Mouse (Mus musculus) neural tube, embryonic 15.5 days (tissue): ENCODE data around the gene Nectin1. TPM values are rescaled to one million over a fixed set of nuclear protein-coding genes. Genes with fewer than 3 reads are reported as not detected.

Experiments
- ATAC-seq: fragments of 200-750 bp; cut with Nextera tagmentation; 2 replicates; pipeline ENCODE4 v1.8.0; 2017; ENCODE audit warnings: mild to moderate bottlenecking, moderate TSS enrichment, moderate library complexity; ENCODE audit not compliant: low FRiP score
- H3K27ac ChIP-seq: fragments of 300-500 bp; sonication (generic); replicated peaks from 2 replicates; pipeline ENCODE4 v1.5.1; 2015; ENCODE audit warnings: mild to moderate bottlenecking, inconsistent platforms
- H3K27me3 ChIP-seq: fragments of 300-500 bp; sonication (generic); replicated peaks from 2 replicates; pipeline ENCODE4 v1.6.1; 2015; ENCODE audit warnings: inconsistent platforms
- H3K36me3 ChIP-seq: fragments of 300-500 bp; sonication (generic); 2 replicates; pipeline ENCODE4 v1.6.1; 2015; ENCODE audit warnings: inconsistent platforms
- H3K4me1 ChIP-seq: fragments of 300-500 bp; sonication (generic); 2 replicates; pipeline ENCODE4 v1.6.1; 2015; ENCODE audit warnings: inconsistent platforms
- H3K4me2 ChIP-seq: fragments of 300-500 bp; sonication (generic); 2 replicates; pipeline ENCODE4 v1.6.1; 2015; ENCODE audit warnings: inconsistent platforms, mild to moderate bottlenecking, moderate library complexity
- H3K4me3 ChIP-seq: fragments of 300-500 bp; sonication (generic); replicated peaks from 2 replicates; pipeline ENCODE4 v1.5.1; 2015; ENCODE audit warnings: mild to moderate bottlenecking, inconsistent platforms
- H3K9ac ChIP-seq: fragments of 300-500 bp; sonication (generic); replicated peaks from 2 replicates; pipeline ENCODE4 v1.6.1; 2015; ENCODE audit warnings: mild to moderate bottlenecking, inconsistent platforms
- H3K9me3 ChIP-seq: fragments of 300-500 bp; sonication (generic); replicated peaks from 2 replicates; pipeline ENCODE4 v1.6.1; 2016; ENCODE audit warnings: inconsistent platforms
- WGBS: fragments of 180-500 bp; shearing (Covaris S2); methylation state at CpG from one replicate; pipeline ENCODE4 v1.1.7; 2015; ENCODE audit warnings: mixed read lengths; 5-methylcytosine and 5-hydroxymethylcytosine counted together
- polyA plus RNA-seq: library from polyadenylated mRNA; unstranded; fragments of >200 nt; fragmentation: Nextera tagmentation; extraction: Ambion mirVana; gene quantifications from 2 replicates; pipeline ENCODE4 v1.2.1, GENCODE M21; 2015

The Nectin1 gene
- polyA plus RNA-seq, 1 experiment from 2014 or later = 14.9 TPM

DNA sequence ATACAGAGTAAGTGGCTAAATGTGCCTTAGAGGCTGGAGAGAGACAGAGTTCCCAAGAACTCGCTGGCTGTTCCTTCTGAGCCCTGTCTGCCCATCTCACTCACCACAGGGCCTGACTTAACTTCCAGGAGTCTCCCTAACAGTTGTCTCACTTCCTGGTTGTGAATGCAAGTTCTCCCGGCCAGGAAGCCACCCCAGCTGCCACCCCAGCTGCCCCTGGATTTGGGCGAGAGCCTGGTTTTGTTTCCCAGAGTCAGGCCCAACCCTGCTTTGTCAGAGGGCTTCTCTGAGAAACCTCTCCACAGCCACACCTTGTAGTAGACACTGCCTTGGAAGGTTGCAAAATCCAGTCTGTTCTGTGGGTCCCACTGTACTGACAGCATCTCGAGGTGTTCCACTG lies 26.2 kb downstream of the Nectin1 start:
- no peak overlapping the region for H3K4me3 ChIP-seq
- no peak for ATAC-seq
- WGBS = 77% methylated on average over 4 of the region's 4 CpGs
- H3K36me3 ChIP-seq = no peaks in the 10 kb centered on the region
- H3K9ac ChIP-seq = no peak overlapping the region
- H3K4me1 ChIP-seq = peaks cover 40% of the 10 kb centered on the region
- no peaks in the 10 kb centered on the region for H3K9me3 ChIP-seq
- no peak overlapping the region for H3K4me2 ChIP-seq
- no peaks in the 10 kb centered on the region for H3K27me3 ChIP-seq
- H3K27ac ChIP-seq = no peak overlapping the region

DNA sequence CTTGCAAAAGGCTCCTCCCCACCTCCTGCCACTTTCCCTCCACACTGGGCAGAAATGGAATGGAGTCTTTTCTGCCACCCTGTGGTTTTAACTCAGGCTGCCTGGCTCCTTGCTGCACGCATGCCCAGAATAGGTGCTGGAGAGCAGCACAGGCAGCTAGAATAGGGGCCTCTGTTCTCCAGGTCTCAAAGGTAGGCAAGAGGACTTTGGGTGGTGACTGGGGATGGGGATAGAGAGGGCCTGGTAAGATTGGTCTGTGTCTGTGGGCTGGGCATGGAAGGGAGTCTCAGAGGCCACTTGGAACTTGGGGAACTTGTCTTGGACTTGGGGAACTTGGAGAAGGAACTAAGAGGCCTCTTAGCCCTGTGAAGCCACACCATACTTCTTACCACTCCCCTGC lies 27.3 kb downstream of the Nectin1 start:
- Histone ChIP-seq H3K27me3 (no peaks in the 10 kb centered on the region), H3K4me1 (peaks cover 36% of the 10 kb centered on the region), H3K27ac (no peak overlapping the region), H3K4me3 (no peak overlapping the region), H3K4me2 (no peak overlapping the region), H3K9ac (no peak overlapping the region), H3K36me3 (no peaks in the 10 kb centered on the region), H3K9me3 (no peaks in the 10 kb centered on the region)
- no peak for ATAC-seq
- 91% methylated on average over 1 of the region's 1 CpGs for WGBS

DNA sequence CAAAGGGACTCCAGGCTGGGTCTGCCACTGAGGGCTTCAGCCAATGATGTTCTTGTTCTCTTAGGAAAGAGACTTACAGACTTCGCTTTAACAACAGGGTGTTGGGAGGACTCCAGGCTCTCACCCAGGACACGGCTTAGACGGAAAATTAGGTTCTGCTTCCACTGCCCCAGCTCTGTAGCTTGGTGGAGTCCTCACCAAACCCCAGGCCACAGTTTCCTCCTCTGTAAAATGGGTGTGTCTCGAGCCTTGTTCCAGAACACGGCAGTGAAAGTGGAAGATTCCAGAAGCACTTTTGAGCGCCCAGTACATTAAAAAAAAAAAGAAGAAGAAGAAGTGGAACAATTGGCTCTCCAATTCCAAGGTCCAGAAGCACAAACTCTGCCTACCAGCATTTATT lies 28.7 kb downstream of the Nectin1 start:
- H3K9ac ChIP-seq = no peak overlapping the region
- no peaks in the 10 kb centered on the region for H3K36me3 ChIP-seq
- H3K27ac ChIP-seq = no peak overlapping the region
- H3K4me1 ChIP-seq = peaks cover 40% of the 10 kb centered on the region
- H3K4me2 ChIP-seq = no peak overlapping the region
- no peaks in the 10 kb centered on the region for H3K9me3 ChIP-seq
- ATAC-seq = no peak
- no peak overlapping the region for H3K4me3 ChIP-seq
- WGBS = 90% methylated on average over 6 of the region's 6 CpGs
- no peaks in the 10 kb centered on the region for H3K27me3 ChIP-seq

DNA sequence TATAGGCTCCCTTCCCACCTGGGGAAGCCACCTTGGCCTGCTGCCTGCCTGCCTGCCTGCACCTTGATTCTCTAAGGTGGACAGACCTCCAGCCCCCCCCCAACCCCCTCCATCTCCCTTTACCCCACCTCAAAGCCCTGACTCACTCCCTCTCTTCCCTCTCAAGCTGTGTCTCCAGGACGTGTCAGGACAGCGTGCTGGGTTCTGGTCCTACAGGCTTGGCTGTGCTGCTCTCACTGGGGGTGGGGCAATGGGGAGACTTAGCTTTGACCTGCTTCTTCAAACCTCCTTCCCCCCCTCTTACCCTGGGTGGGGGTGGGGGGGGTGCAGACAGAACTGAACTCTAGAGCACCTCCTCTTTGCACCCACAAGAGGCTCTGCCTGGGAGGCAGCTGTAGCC lies 29.7 kb downstream of the Nectin1 start:
- peaks cover 40% of the 10 kb centered on the region for H3K4me1 ChIP-seq
- ATAC-seq = no peak
- no peaks in the 10 kb centered on the region for H3K27me3 ChIP-seq
- H3K4me2 ChIP-seq = no peak overlapping the region
- 81% methylated on average over 2 of the region's 2 CpGs for WGBS
- H3K36me3 ChIP-seq = no peaks in the 10 kb centered on the region
- no peaks in the 10 kb centered on the region for H3K9me3 ChIP-seq
- no peak overlapping the region for H3K4me3 ChIP-seq
- no peak overlapping the region for H3K9ac ChIP-seq
- H3K27ac ChIP-seq = no peak overlapping the region

DNA sequence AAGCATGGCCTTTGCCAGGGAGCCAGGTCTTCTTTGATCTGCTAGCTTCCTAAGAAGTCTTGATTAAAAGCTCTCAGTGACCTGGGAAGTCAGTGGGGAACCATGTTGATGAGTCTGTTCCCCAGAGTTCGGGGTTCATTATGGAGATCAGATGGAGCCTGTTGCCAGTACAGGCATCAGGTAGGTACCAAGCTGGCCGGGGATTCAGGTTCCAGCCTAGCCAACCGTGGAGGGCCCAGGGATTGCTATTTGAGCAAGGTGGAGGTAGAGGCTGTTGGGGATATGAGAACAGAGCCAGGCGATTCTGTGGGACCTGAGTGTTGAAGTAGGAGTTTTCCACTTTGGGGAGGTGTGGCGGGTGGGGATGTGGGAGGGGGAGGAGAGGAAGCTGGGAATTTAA lies 30.6 kb downstream of the Nectin1 start:
- WGBS = 81% methylated on average over 5 of the region's 5 CpGs

DNA sequence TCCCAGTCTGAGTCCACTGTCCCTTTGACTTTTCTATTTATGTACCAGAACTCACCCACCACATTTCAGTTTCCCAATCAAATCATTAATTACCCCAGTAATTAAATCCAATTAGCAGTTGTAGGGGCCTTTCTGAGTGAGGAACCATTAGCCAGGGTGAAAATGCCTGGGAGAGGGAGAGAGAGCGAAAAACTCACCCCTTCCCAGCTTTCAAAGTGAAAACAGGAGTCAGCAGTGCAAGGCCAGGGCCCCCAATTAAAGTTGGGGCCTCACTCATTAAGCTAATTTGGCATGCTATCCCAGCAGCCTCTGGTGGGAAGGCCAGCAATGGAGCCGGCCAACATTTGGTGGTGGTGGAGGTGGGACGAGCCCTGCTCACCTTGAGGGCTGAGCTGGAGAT lies 32.4 kb downstream of the Nectin1 start:
- H3K27ac ChIP-seq = no peak overlapping the region
- H3K4me1 ChIP-seq = peaks cover 49% of the 10 kb centered on the region
- H3K4me3 ChIP-seq = no peak overlapping the region
- WGBS = 68% methylated on average over 3 of the region's 3 CpGs
- H3K4me2 ChIP-seq = no peak overlapping the region
- H3K9ac ChIP-seq = no peak overlapping the region
- H3K27me3 ChIP-seq = no peaks in the 10 kb centered on the region
- no peaks in the 10 kb centered on the region for H3K36me3 ChIP-seq
- ATAC-seq = no peak
- no peaks in the 10 kb centered on the region for H3K9me3 ChIP-seq

More for the DNA sequence above, 30.6 kb downstream of the Nectin1 start:
- H3K27ac ChIP-seq = no peak overlapping the region
- peaks cover 43% of the 10 kb centered on the region for H3K4me1 ChIP-seq
- no peaks in the 10 kb centered on the region for H3K36me3 ChIP-seq
- no peak overlapping the region for H3K4me3 ChIP-seq
- no peak overlapping the region for H3K9ac ChIP-seq
- ATAC-seq = no peak
- H3K9me3 ChIP-seq = no peaks in the 10 kb centered on the region
- no peak overlapping the region for H3K4me2 ChIP-seq
- no peaks in the 10 kb centered on the region for H3K27me3 ChIP-seq

DNA sequence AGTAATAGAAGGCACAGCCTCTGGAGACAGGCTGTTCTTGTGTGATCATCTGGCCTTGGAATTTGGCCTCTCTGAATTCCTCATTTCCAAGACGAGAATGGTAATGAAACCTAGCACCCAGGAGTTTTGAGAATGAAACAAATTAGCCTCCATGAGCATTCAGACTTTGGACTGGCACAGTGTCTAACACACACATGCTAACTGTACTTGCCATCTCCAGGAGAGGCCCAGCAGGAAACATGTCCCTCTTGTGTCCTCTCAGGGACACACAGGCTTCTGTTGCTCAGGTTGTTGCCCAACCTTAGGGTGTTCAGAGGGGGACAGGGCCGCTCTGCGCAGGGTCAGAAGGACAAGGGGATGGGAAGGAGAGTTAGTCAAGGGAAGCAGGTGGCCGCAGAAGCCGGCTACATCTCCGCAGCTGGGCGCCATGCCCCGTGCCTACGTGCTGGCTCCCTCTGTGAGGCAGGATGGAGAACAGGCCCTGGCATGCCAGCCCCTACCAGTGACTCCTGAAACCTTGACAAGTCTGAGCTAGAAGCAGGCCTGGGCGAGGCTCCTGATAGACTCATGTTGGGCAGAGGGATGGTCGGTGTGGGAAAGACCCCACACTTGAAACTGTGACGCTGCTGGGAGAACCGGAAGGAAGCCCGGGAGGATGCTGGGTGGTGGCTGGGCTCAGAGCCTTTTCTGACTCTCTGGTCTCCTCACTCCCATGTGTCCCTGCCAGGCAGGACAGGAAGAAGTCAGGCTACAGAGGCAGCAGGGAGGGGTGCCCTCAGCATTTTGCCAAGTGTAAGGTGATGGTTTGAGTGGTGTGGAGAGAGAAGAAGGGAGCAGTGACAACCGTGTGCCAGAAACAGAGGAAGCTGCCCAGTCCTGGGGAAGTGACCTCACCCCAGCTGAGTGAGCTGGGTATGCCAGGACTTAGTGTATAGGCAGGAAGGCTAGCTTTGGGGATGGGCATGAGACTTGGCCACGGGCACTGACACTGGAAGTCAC lies 33.9 kb downstream of the Nectin1 start:
- no peak overlapping the region for H3K9ac ChIP-seq
- ATAC-seq = no peak
- no peaks in the 10 kb centered on the region for H3K36me3 ChIP-seq
- H3K4me1 ChIP-seq = peaks cover 51% of the 10 kb centered on the region
- H3K4me3 ChIP-seq = no peak overlapping the region
- no peak overlapping the region for H3K4me2 ChIP-seq
- no peaks in the 10 kb centered on the region for H3K27me3 ChIP-seq
- no peaks in the 10 kb centered on the region for H3K9me3 ChIP-seq
- 79% methylated on average over 16 of the region's 16 CpGs for WGBS
- no peak overlapping the region for H3K27ac ChIP-seq

DNA sequence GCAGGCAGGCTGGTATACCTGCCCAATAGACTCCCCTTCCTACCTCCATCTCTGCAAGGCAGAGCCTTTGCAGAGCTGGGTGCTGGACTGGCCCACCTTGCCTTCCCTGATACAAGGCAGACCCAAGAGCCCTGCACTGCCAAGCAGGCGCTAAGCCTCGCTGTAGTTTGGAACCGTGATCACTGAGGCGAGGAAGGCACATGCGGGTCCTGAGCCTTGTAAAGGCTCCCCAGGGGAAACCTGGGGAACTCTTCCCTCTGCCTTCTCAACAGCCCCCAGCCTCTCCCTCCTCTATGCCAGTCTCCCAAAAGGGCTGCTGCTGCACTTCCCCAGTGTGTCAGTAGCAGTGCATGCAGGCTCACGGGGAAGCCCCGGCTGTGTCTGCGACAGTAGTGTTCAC lies 37.1 kb downstream of the Nectin1 start:
- WGBS = 37% methylated on average over 8 of the region's 8 CpGs
- no peaks in the 10 kb centered on the region for H3K9me3 ChIP-seq
- no peak overlapping the region for H3K4me2 ChIP-seq
- no peak overlapping the region for H3K4me3 ChIP-seq
- H3K4me1 ChIP-seq = peaks cover 56% of the 10 kb centered on the region
- no peaks in the 10 kb centered on the region for H3K27me3 ChIP-seq
- no peaks in the 10 kb centered on the region for H3K36me3 ChIP-seq
- ATAC-seq = no peak
- no peak overlapping the region for H3K9ac ChIP-seq
- H3K27ac ChIP-seq = peak overlapping the region; percentile 54; the same call in 1 of the 2 replicates

DNA sequence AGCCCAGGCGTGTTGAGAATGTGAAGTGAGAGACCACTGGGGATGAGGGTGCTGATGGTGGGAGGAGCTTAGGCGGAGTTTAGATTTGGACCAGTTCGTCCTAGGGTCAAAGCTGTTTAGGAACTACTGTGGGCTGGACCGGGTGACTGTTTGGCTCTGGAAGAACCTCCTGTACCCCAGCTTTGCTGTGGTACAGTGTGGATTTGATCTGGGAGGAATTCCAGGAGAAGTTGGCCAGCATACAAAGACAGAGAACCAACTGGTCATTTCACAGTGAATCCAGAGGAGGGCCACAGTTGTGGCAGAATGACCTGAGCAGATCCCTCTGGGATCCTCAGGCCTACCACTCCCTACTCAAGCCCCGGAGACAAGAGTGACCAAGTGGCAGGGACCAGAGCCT lies 38.6 kb downstream of the Nectin1 start:
- 72% methylated on average over 5 of the region's 5 CpGs for WGBS
- no peak overlapping the region for H3K4me3 ChIP-seq
- no peak for ATAC-seq
- peaks cover 48% of the 10 kb centered on the region for H3K4me1 ChIP-seq
- H3K36me3 ChIP-seq = no peaks in the 10 kb centered on the region
- no peaks in the 10 kb centered on the region for H3K9me3 ChIP-seq
- H3K27ac ChIP-seq = no peak overlapping the region
- H3K27me3 ChIP-seq = no peaks in the 10 kb centered on the region
- H3K9ac ChIP-seq = no peak overlapping the region
- H3K4me2 ChIP-seq = no peak overlapping the region

DNA sequence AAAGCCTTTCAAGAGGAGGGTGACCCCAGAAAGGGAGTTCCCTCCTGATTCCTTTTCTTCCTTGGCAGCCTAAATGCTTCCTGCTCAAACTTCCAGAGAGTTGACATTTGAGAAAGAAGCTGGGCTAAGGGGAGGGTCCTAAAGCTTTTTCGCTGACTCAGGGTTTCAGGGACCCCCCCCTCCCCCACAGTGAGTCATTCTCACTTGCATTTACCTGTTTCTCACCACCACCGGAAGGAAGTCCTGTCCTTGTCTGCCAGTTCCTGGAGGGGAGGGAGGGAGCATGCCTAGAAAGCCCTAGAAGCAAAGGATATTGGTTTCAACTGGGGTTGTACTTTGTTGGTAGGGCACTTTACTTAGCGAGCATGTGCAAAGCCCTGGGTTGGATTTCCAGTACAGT lies 40.2 kb downstream of the Nectin1 start:
- Histone ChIP-seq H3K9me3 (no peaks in the 10 kb centered on the region), H3K36me3 (no peaks in the 10 kb centered on the region), H3K4me3 (no peak overlapping the region), H3K9ac (no peak overlapping the region), H3K27ac (no peak overlapping the region), H3K4me1 (peaks cover 47% of the 10 kb centered on the region), H3K27me3 (no peaks in the 10 kb centered on the region), H3K4me2 (no peak overlapping the region)
- no peak for ATAC-seq
- 77% methylated on average over 3 of the region's 3 CpGs for WGBS

DNA sequence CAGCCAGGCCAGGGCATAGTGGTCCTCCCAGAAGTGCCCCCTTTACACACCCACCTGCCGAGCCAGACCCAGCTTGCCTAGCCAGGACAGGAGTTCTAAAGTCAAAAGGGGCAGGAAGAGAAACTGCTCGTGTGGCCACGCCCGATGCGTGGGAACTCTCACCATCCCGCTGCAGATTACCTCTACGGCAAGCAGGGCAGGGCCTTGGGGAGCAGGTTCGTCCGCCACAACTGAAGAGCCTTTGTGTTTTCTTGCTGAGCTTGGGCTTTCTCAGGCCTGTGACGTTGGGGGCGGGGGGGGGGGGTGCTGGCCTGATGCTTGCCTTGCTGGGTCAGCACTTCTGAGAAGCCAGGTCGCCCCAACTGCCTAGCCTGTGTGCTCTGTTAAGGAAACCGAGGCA lies 41.1 kb downstream of the Nectin1 start:
- ATAC-seq = no peak

DNA sequence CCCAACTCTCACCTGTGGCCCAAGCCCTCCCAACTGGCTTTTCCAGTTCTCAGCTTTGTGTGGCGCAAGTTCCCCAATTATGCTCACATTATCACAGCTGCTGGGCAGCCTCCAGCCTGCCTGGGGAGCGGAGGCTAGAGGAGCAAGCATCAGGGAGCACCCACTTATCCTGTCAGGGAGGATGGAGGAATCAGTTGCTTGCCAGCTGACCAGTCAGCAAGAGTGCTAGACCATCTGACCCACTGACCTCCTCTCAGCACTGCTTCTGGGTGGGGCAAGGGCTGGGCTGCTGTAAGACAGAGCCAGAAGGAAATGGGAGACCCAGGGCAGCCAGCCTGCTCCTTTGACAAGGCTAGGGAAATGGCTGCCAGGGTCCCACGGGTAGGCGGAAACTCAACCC lies 43.8 kb downstream of the Nectin1 start:
- Histone ChIP-seq H3K4me3 (no peak overlapping the region), H3K4me1 (peaks cover 36% of the 10 kb centered on the region), H3K9me3 (no peaks in the 10 kb centered on the region), H3K27ac (no peak overlapping the region), H3K9ac (no peak overlapping the region), H3K4me2 (no peak overlapping the region), H3K27me3 (no peaks in the 10 kb centered on the region), H3K36me3 (peaks cover 14% of the 10 kb centered on the region)
- ATAC-seq = no peak
- 73% methylated on average over 4 of the region's 4 CpGs for WGBS

More for the DNA sequence above, 41.1 kb downstream of the Nectin1 start:
- H3K36me3 ChIP-seq = no peaks in the 10 kb centered on the region
- no peaks in the 10 kb centered on the region for H3K9me3 ChIP-seq
- H3K4me1 ChIP-seq = peaks cover 43% of the 10 kb centered on the region
- no peak overlapping the region for H3K4me3 ChIP-seq
- H3K27me3 ChIP-seq = no peaks in the 10 kb centered on the region
- H3K9ac ChIP-seq = no peak overlapping the region
- 70% methylated on average over 13 of the region's 13 CpGs for WGBS
- H3K4me2 ChIP-seq = no peak overlapping the region
- H3K27ac ChIP-seq = no peak overlapping the region
